9 mouse cellular contexts compared by ENCODE assay signal in the genomic region with DNA sequence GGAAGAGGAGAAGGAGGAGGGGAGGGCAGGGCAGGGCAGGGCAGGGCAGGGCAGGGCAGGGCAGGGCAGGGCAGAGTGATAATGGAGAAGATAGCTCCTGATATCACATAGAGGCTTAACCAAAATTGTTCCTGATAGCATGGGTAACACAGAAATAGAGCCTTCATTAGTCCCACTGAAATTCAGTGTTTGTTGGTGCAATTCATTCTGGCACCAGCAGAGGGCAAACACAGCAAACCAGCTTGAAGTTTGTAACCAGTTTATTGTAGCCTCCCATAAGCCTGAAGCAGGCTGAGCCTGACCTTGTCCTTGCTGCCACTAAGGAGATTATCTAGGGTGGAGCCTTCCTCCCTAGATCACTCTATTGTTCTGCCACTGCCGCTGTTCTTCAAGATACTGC. TPM values are rescaled to one million over a fixed set of nuclear protein-coding genes. Genes with fewer than 3 reads are reported as not detected.
A peak's percentile ranks its signal among the peaks of the same experiment; 100 is the strongest.
DNase-seq lines count a peak whose midpoint lies in the region; ATAC-seq lines count a peak whose summit lies in the region.
"Had no signal": no experiment of that assay in that cellular context is flagged by ENCODE, and none has a peak within 500 bp of the region (broad histone marks: within the 10 kb centered on the region; RNA-seq: fewer than 3 reads in every experiment).

No protein-coding gene starts in this region.

- H3K4me1 ChIP-seq in embryonic facial prominence, embryonic 14.5 days (ENCODE audit: control insufficient read depth, insufficient read depth, low read length): no peaks in the 10 kb centered on the region

- no peaks in the 10 kb centered on the region for H3K9me3 ChIP-seq in embryonic facial prominence, embryonic 14.5 days (ENCODE audit: control insufficient read depth, low read length)

- H3K9ac ChIP-seq in embryonic facial prominence, embryonic 14.5 days (ENCODE audit: low read depth, low read length): no peak overlapping the region

- H3K4me3 ChIP-seq in embryonic facial prominence, embryonic 14.5 days (ENCODE audit: low read depth, low read length): no peak overlapping the region
- H3K4me3 ChIP-seq: myocyte had no signal

- no peaks in the 10 kb centered on the region for H3K27me3 ChIP-seq in embryonic facial prominence, embryonic 14.5 days (replicated peaks; ENCODE audit: control insufficient read depth, insufficient read depth, low read length)

- 14% methylated on average over 1 of the region's 1 CpGs for WGBS in embryonic facial prominence, embryonic 14.5 days

- ATAC-seq in embryonic facial prominence, embryonic 14.5 days (ENCODE audit: low read depth): no peak
- ATAC-seq in inflammation-experienced regulatory T-cells, adult 6 months: peak; percentile 89
- ATAC-seq in megakaryocyte-erythroid progenitor cell, adult 5-6 weeks (replicated peaks; ENCODE audit: low FRiP score, low TSS enrichment, poor library complexity, severe bottlenecking): peak; percentile 94

- peak; percentile 24 for DNase-seq in right cerebral cortex, adult 18-20 months
- no peak for DNase-seq in right cerebral cortex, postnatal 36 days (ENCODE audit: low spot score in 2 of 2)
- peak; percentile 52 to 54 for DNase-seq in adrenal gland, adult 18-20 months (ENCODE audit: low spot score in 2 of 2)
- peak; percentile 62 for DNase-seq in embryonic facial prominence, embryonic 14.5 days (ENCODE audit: low spot score)
- DNase-seq in left cerebral cortex, adult 11 months (ENCODE audit: low spot score): peak; percentile 31
- DNase-seq in thymus, postnatal 4 days: peak; percentile 60

- no peaks in the 10 kb centered on the region for H3K36me3 ChIP-seq in embryonic facial prominence, embryonic 14.5 days (ENCODE audit: control insufficient read depth, insufficient read depth, low read length)

- no peak overlapping the region for H3K27ac ChIP-seq in embryonic facial prominence, embryonic 14.5 days (replicated peaks; ENCODE audit: low read depth, low read length)

- no peak overlapping the region for H3K4me2 ChIP-seq in embryonic facial prominence, embryonic 14.5 days (ENCODE audit: low read depth, low read length)

RNA-seq across cellular contexts. Expression of gene Fam3b, which starts 8.4 kb away (rescaled TPM):
- total RNA-seq in adrenal gland, adult 18-20 months (2021): not detected
- polyA plus RNA-seq in embryonic facial prominence, embryonic 14.5 days (2014; fragmentation: Nextera tagmentation; extraction: Ambion mirVana): 0.18 TPM in 1 of 2 replicates, not detected in the other
- polyA plus RNA-seq in inflammation-experienced regulatory T-cells, adult 6 months (2017; shearing (Covaris generic)): 1 to 10 TPM; 1.9 to 3.2 (median 2.0) TPM
- not detected in 2 replicates for total RNA-seq in megakaryocyte-erythroid progenitor cell, adult 5-6 weeks (2014; fragmentation: Nextera tagmentation)
- 3.7 TPM in 1 of 2 replicates, not detected in the other for total RNA-seq in megakaryocyte-erythroid progenitor cell, adult 5-6 weeks (2017)
- polyA plus RNA-seq: myocyte had no signal

Comparison
In these comparisons a context has a peak if more than half of its experiments do, and no peak if none do; other contexts are left out.
1. DNase-seq: peak in right cerebral cortex, adult 18-20 months (single experiment), adrenal gland, adult 18-20 months (2 of 2), embryonic facial prominence, embryonic 14.5 days (single experiment), left cerebral cortex, adult 11 months (single experiment) and thymus, postnatal 4 days (single experiment); none in right cerebral cortex, postnatal 36 days (0 of 2).